Mouse (Mus musculus): ENCODE results near the gene Rnf224. TPM values are rescaled to one million over a fixed set of nuclear protein-coding genes. Genes with fewer than 3 reads are reported as not detected.

Rnf224 gene
- total RNA-seq, 2 experiments from 2014 or later: not detected

DNA sequence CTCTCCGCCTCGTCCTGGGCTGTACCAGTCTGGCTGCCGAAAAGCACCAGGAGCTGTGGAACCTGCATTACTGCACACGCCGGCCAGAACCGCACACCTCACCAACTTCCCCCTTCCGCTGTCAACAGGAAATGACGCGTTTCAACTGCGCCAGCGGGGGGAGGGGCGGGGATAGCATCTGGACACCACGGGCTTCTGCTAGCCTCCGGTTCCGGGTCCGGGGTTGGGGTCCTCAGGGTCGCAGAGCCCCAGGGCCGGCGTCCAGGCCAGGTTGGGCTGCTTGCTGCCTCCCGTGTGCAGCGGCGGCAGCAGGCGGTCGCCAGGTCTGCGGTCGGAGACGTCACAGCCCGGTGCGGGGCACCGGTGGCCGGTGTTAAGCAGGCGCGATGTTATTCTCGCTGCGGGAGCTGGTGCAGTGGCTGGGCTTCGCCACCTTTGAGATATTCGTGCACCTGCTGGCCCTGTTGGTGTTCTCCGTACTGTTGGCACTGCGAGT lies 18.7 kb upstream of the Rnf224 start, which contains the start of gene Tmem203:
Gene Tmem203, plus strand, starts transcription at position 156 of the 496 bp plus-strand sequence.
- DNase-seq: peak; percentile 92 to 93

DNA sequence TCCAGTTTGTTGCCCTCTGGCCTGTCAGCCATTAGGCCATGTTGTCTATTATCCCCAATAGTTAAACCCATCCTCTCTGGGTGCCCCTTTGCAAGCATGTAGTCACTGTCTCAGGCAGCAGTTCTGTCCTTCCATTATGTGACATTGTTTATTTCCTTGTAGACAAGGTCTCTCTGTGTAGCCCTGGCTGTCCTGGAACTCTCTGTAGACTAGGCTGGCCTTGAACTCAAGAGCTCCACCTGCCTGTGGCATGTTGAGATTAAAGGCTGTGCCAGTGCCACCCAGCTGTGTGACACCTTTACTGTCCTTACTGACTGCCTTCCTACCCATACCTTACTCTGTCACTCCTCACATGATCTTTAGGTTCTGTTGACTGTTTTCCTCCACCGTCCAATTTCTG lies 15.7 kb upstream of the Rnf224 start:
- DNase-seq: peak; percentile 30 to 36

DNA sequence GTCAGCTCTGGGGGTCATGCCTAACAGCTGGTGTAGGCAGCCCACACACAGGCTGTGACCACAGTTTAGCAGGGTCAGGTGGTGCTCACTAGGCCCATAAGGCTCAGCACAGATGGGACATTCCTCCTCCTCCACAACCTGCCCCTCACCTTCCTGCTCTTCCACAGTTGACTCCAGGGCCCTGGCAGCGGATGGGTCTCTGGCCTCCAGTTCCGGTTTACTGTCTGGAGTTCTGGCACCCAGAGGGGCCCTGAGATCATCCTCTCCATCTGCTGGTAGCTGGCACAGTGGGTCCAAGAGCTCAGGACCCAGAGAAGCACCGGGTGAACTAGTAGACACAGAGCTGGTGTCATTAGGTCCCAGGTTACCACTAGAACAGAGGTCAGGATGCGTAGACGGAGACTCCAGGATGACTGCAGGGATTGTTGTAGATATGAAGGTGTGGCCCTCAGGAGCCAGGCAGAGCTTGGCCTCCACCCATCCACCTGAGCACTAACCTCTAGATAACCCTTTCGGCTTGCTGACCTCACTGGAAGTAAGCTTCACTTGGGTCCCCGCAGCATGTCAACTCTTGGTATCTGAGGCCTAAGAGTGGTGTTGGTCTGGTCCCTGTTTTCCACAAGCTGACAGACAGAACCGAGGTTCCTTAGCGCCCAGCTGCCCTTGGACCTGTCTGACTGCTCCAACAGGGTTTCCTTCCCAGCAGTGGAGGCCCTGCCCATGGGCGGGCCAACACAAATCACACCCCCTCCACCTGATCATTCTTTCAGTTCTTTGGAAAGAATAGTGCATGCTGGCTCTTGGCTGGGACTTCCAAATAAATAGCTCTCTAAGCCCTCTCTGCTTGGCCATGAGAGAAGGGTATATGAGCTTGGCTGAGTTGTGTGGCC lies 9.8 kb upstream of the Rnf224 start, which contains the start of gene AL732309.1:
Gene AL732309.1, minus strand, starts transcription at position 681 of the 890 bp plus-strand sequence.
- no peak for DNase-seq

DNA sequence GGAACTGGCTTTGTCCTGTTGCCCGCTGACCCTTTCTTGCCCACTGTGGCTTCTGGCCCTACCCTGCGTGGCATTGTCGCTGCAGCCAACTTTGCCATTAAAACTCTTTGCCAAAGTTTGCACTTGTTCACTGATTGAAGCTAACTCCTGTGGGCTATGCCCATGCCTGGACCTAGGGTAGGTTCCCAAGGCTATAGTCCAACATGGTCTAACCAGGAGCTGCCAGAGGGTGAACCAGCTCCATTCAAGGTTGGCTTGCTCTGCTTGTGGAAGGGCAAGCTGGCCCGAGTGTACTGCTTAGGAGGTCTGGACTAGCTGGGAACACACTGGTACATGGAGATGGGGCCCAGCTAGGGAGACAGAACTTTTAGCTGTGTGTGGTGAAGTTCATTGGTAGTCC lies 7.6 kb upstream of the Rnf224 start:
- DNase-seq: no peak

DNA sequence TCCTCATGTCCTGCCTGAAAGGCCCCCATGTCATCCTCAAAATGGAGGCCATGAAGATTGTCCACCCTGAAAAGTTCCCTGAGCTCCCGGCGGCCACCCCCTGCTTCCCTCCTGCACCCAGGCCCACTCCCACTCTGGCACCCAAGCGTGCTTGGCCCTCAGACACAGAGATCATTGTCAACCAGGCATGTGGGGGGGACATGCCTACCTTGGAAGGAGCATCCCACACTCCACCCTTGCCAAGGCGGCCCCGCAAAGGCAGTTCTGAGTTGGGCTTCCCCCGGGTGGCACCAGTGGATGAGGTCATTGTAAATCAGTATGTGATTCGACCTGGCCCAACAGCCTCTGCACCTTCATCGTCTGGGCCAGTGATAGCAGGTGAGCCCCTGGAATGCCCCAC lies 6.8 kb upstream of the Rnf224 start:
- DNase-seq: no peak

DNA sequence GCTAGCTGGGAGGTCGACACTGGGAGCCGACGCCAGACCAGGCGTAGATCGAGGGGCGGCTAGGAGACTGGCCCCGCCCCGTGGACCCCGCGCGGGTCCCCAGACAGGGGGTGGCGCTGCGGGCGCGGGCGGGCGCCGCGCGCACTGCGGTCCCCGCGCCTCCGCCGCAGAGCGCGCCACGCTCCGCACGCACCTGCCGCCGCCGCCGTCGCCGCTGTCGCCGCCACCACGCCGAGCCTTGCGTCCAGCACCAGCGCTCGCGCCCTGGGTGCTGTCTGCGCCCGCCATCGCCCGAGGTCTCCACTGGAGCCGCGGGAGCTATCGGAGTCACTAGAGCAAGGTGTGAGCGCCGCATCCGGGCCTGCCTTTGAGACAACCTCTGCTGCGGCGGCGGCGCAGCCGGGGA lies 5.5 kb upstream of the Rnf224 start, which contains the start of the genes Rnf208 and Cysrt1:
Gene Rnf208, plus strand, starts transcription at position 155 of the 406 bp plus-strand sequence.
Gene Cysrt1, minus strand, starts transcription at position 352 of the 406 bp plus-strand sequence.
- DNase-seq: peak in 1 of 2 experiments; percentile 25

DNA sequence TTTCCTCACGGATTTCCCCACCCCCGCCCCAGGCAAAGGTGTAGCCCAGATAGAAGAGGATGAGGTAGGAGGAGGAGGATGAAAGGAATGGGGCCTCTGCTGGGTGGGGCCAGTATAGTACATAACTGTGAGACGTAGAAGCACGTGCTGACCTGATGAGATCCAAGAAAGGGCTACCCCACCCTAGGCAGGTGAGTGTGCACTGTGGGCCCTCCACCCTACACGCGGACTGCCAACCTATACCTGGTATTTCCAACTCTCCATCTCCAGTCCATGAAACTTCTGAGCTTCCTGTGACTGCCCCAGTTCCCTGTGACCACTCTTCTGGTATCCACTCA lies 4.8 kb upstream of the Rnf224 start:
- DNase-seq: no peak

DNA sequence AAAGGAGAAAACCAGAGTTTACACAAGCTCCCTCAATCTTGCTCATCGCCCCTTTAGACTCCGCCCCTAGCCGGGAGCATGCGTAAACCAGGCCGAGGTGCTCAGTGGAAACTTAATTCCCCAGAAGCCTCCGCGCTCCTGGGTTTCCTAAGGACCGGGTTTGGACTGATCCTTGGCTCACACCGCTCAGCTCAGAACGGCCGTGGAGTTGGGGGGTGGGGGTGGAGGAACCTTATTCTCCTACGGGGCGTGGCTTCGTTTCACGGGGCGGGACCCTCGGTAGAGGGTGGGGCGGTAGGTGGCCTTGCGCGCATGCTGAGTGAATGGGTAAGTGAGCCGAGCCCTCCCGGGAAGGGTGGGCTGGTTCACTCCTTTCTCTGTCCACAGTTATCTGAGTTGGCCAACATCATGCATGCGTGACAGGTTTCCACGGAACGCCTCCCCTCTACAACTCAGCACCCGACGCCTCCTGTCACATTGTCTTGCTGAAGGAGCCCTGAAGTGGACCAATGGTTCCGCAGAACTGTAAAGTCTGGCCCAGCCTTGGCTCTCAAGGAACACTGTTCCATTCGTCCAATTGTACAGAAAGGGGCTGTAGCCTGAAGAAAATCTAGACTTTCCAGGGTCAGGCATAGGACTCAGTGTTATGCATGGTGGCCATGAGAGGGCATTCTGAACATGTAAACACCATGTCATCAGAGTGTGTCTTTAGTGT lies 4.3 kb upstream of the Rnf224 start:
- DNase-seq: peak; percentile 83 to 86

DNA sequence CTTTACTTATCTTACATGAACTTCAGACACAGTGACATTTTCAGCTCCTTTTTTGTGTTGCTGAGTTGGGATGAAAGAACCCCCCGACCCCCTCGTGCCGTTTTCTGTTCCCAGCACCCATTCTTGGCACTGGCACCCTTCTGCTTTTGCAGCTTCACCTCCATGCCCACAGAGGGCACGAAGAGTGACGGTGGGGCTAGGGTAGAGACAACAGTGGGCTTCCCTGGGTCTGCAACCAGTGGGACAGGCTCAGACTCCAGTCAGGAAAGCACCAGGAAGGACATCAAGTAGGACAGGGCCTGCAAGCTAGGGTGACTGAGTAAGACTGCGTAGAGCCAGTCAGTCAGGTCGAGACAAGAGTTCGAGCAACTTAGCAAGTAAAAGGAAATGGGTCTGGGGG lies 3.7 kb upstream of the Rnf224 start:
- no peak for DNase-seq

DNA sequence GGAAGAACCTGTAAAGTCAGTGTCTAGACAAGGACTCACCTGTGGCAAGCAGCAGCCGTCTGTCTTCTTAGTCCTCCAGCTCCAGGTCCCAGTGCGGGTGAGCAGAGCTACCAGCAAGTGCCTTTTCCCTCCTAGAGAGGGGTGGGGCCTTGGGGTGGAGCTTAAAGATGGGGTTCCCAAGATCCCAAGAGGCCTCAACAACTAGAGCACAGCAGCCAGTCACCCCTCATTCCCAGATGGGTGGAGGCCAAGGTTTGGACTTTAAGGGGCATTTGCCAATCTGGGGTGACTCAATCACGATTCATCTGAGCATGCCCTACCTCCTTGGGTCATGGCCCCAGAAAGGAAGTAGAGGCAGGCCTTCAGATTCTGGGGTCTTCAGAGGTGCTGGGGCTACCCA lies 3.2 kb upstream of the Rnf224 start:
- no peak for DNase-seq

DNA sequence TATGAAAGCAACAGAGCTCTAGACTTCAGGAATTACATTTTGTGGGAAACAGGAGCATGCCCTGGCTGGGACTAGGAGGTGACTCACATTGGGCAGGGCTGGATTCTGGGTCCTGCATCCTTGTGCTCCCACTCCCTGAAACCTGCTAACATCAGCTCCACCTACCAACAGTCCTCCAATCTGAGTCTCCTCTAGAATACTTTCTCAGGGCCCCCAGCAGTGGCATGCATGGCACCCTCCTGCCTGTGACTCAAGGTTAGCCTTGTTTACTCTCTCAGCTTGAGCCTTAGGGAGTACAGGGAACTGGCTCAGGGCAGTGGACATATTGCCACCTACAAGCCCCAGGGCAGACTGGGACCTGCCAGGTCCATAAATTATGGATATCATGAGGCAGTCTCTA lies 1.5 kb upstream of the Rnf224 start:
- no peak for DNase-seq

DNA sequence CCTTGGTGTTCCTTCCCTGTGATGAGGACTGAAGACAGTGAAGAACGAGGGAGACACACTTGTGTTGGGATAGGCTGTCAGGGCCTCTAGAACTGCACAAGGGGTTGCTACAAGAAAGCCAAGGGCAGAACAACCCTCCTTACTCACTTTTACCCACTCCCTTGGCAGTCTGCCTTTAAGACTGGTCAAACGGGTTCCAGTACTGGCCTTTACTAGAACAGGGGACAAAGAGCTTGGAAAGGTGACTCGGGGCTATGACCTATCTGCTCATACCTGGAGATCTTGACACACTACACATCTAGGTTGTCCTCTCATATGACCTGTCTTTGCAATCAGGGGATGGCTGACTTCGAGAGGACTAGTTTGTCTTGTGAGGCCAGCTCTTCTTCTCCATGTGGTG lies 935 bp upstream of the Rnf224 start:
- DNase-seq: no peak

DNA sequence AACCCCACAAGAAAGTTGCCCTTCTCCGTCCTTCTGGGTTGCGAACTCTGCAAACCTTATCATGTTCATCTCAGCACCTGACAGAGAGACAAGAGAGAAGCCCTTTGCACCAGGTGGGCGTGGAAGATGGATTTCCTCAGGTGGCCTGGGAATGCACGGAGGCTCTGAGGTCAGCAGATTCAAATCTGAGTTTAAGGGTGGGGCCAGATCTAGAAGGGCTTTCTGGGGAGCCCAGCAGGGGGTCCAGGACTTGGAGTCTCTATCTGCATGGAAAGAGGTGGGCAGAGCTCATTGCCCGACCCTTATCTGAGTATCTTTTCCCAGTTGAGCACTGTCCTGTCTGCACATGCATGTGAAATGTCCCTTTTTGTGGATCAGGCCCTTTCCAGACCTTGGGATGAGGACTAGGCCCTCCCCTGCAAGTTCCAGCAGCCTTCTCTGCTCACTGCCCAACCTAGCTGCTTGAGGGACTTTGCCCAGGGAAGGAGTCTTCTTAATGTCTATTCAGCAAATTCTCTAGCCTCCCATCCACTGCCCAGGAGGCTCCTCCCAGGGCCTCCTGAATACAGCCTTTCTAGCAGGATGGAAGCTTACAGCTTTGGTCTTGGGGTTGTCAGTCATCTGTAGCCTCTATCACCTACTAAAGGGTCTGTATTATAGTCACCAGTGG lies 1.9 kb downstream of the Rnf224 start:
- DNase-seq: no peak

DNA sequence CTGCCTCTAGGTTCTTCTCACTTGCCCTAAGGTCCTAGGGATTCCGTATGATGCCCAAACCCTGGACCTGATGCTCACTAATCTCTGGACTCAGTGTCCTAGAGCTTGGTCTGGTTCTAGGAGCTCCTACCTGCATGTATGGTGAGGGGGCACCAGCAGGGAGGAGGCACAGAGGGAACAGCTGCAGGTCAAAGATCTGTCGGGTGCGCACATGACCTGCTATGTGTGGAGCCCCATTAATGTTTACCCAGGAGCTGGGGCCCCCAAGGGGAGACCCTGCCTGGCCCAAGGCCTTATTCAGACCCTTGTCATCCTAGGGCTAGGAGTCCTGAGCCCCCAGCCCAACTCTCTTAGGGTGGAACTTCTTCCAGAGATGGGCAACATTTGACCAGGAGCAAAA lies 2.5 kb downstream of the Rnf224 start, which contains the start of gene Slc34a3:
Gene Slc34a3, minus strand, starts transcription at position 315 of the 400 bp plus-strand sequence.
- no peak for DNase-seq

DNA sequence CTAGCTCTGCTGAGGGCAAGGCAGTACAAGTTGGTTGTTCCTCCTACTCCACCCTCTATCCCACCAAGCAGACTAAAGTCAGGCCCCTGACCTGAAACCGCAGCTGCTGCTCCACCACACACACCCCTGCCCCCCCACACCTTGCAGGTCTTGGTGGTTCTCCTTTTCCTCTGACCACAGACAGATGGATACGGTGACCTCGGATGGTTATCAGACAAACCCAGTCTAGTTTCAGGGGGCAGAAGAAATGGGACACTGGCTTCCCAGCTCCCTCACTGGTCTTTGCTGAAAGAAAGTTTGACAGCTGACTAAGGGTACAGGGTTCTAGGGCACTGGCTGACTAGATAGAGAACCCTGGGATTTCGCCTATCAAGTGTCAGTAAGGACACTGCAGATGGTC lies 3.2 kb downstream of the Rnf224 start:
- DNase-seq: no peak

DNA sequence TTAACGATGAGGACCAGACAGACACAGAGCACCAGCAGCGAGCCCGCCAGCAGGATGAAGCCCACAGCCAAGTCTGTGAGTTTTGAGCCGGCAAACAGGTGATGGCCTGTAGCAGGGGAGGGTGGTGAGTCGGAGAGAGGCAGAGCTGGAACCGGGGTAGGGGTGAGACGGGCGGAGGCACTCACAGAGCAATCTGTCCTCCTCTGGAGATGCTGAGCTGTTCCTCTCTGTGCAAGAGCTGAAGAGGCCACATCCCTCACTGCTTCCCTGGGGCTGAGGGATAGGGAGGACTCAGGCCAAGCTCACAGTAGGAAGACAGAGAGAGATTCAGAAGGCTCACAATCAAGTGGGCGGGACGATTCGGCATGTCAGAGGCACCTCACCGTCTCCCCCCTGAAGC lies 5.5 kb downstream of the Rnf224 start:
- DNase-seq: no peak

DNA sequence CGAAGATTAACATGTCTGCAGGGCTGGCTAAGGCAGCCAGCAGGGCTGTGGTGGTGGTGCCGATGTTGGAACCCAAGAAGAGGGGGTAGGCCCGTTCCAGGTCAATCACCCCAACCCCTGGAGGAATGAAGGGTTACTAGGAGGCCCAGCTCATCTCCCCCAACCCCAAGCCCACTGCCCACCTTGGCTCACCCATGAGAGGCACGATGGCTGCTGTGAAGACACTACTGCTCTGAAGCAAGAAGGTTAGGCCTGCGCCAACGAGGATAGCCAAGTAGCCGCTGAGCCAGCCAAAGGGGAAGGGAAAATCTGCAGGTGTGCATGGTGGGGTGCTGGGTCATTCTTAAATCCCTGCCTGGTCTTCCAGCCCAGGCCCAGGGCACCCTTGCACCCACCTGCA lies 6.0 kb downstream of the Rnf224 start:
- no peak for DNase-seq

DNA sequence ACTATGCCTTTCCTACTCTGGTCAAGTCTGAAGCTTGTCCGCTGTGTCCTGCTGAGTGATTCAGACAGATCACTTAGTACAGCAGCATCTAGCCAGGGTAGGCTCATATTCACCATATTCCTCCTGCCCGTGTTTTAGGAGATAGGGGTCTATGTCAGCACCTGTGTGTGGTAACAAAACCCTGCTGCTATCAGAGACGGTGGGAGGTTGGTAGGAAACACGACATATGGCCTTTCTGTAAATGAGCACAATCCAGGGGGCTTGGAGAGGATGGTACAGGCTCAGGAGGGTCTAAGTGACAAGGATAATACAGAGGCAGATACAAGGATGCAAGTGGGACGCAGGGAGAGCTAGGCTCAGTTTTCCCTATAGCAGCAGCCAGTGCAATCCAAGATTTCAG lies 7.0 kb downstream of the Rnf224 start:
- no peak for DNase-seq

DNA sequence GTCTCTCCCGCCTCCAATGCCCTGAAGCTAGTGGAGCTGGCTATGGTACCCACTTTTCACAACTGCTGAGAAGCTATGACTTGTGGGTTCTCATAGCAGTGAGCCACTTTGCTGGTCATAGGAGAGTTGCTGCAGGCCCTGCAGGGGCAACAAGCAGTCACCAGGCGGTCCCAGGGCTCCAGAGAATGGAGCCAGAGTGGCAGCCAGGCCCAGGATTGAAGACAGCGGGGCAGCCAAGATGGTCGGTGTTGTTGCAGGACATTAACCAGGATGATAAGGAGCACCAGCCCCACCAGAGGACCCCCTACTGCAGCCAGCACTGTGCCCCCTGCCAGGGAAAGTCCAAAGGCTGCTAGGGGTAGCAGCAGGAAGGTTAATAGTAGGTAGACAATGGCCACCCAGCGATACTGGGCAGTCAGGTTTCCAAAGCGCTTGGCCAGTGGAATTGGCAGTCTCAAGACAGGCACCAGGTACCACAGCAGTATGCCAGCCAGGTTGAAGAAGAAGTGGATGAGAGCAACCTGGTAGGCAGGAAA lies 7.5 kb downstream of the Rnf224 start:
- DNase-seq: no peak

DNA sequence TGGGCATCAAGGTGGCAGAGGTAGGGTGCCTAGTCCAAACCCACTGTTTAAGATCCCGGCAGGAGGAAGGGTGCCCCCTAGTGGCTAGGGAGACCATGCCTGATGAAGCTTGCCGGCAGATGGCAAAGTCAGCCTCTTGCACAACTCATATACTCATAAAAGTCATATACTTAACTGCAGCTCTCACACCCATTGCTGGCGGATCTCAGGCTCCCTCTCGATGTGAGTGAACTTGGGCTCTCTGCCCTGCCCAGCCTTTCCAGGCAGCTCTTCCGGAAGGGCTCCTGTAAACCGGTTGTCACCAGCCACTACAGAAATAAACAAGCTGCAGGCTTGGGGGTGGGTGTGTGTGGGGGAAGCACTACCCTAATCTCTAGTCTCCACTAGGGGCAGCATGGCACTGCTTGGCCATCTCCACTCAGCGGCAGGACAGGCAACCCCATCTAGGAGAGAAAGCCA lies 8.1 kb downstream of the Rnf224 start:
- peak; percentile 86 to 93 for DNase-seq

DNA sequence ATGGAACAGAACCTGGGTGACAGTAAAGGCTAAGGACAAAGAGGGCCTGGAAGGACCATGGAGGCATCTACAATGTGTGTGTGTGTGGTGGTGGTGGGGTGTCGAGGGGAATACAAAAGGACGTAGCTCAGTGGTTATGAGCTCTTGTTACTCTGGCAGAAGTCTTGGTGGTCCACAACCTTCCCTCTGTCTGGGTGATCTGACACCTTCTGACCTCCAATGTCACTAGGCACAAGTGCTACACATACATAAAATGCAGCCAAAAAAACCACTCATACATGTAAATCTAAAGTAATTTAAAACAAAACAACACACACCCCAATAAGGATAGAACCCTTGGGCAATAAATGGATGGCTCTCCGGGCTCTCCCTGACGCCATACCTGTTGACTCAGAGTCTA lies 9.2 kb downstream of the Rnf224 start:
- DNase-seq: no peak

DNA sequence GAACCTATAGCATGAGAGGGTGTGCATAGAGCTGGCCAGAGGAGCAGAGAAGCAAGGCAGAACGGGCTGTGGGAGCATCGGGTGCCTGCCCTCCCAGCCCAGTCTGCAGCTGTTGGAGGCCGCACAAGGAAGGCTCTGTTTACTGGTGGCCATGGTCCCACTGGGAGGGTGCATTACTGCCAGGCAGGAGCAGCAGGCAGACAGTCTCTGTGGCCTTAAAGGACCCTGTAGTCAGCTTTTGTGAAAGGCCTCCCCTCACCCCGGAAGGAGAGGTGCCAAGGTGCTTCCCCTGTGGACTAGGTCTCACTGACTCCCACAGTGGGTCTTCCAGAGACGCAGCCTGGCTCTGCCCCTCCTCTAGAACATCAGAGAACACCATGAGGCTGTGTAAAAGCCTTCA lies 9.7 kb downstream of the Rnf224 start:
- DNase-seq: peak in 1 of 2 experiments; percentile 25
